Mouse (Mus musculus) kidney, postnatal 10 days (tissue): ENCODE results near the gene Hsd17b11.

ENCODE experiments used
- DNase-seq: peaks from one replicate; pipeline ENCODE4 v3.0.0; 2021; ENCODE audit warnings: mixed read lengths

Gene Hsd17b11

DNA sequence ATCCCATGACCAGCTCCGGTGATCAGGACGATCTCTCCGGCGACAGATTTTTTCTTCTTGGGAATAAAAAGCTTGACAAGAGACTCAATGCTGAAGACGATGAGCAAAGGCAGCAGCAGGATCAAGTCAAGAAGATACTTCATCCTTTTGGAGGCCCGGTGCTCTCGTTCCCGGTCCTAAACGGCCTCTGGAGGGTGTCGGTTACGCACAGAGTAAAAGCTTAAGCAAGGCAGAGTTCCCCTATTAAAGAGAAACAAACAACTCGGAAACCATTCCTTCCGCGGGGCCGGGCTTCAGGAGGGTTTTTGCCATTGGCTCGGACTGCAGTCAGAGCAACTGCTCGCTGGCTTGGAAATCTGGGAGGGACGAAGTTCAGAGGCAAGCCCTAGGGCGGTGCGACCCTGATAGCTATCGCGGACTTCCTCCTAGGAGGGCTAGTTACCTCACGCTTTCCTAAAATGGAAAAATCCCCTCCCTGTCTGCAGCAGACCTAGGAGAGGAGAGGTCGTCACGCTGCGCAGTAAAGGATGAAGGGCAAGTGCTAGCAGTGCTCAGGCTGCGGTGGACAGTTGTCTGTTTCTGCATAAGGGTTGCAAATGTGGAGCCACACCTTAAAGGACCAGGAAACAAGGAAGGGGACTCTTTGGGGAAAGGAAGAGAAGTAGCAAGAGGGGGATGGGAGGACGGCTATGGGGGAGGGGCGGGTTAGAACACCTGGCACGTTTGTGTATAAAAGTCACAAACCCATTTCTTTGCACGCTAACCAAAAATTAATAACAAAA, at the start of gene Hsd17b11:
Gene Hsd17b11 (minus strand): TSS at position 323 of the 782 bp plus-strand sequence.
- peak; percentile 93 for DNase-seq

DNA sequence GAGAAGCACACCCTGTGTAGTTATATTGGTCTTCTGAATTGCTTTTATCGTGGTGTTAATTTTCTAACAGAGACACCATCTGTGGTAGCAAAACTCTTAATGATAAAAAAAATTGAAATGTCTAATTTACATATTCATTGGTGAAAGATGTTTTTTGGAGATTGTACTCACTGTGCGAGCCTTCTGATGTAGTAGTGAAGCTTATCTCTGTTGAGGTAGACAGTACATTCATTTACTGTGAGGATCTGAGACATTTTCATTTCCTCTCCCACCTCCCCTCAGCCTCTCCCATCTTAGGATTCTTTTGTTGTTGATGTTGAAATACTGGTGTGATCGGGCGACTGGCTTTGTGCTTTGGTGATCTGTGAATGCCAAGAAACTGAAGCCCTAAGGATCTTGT, 49.3 kb upstream of the Hsd17b11 start:
- DNase-seq: no peak

DNA sequence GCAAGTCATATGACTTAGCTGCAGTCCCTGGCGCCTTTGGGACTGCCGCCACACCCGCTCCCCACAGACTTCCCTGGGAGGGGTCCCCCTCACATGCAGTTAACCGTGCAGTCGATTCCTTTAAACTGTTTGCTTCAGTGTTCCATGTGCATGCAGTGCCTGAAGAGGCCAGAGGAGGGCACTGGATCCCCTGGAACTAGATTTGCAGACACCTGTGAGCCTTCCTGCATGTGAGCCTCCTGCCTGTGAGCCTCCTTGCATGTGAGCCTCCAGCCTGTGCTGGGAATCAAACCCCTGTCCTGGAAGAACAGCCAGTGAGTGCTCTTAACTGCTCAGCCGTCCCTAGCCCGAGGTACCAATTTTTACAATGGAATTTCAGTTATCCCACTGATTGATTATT, 47.0 kb upstream of the Hsd17b11 start:
- DNase-seq: peak; percentile 29

DNA sequence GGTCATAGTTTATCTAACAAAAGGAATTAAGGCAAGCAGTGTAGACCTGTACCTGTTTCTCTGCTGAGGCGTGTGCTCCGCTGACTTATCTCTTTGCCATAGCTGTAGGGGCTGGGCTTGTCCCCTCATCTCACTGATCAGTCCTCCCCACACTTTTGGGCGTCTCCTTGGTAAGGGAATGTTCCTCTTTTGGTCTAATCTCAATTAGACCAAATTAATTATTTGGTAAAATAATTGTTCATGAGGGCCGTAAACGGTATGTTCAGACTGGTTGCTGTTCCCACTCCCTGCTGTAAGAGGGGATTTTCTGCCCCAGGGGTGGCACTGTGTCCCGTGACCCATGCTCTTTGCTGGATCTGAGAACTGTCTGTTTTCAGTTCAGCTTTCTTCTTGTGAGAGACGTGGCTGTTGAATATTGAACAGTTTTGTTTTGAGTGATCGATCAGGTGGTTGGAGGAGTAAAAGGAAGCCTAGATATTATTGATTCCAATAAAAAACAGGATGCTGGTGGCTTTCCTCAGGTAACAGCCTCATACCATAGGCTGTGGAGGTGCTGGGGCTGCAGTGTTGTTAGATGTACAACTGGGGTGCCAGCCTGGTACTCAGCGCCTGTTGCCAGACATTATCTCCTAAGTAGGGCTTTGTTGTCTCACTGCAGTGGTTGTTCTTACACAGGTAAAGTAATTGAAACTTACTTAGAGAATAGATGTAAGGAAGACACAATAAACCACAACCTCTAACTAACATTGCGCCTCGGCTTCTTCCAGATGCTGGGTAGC, 41.2 kb upstream of the Hsd17b11 start:
- no peak for DNase-seq

DNA sequence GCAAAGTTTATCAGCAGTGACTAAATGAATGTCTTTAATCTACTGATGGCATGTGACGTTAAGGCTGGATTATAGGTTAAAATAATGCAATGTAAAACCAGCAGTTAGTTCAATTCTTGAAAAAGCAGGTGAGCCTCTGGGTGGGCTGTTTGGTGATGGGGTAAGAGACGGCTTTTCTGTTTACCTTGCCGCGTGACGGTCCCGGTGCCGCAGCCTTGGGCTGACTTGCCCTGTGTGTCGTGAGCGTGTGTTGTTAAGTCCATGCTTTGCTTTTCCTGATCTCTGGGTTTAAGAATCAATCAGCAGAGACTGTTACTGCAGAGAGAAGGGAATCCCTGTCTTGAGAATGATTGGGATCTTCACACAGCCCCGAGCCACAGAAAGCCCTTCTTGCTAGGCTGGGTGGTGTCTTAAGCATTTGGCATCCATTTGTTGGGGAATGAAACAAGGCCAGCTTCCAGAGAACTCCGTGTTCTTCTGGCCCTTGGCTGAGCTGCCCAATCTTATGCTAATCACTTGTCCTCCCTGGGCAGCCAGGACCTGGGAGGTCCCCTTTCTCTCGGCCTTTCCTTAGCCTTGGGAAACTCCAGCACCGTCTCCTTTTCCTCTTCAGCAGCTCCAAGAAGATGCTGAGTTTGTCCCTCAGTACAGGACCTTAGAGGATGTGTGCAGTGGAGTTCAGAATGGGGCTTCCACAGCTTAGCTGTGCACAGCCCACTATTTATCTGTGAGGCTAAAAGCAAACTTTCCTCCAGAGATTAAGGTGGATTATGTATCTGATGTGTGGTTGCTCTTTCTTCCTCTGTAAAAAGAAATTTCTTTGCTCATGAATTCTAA, 40.4 kb upstream of the Hsd17b11 start:
- no peak for DNase-seq

DNA sequence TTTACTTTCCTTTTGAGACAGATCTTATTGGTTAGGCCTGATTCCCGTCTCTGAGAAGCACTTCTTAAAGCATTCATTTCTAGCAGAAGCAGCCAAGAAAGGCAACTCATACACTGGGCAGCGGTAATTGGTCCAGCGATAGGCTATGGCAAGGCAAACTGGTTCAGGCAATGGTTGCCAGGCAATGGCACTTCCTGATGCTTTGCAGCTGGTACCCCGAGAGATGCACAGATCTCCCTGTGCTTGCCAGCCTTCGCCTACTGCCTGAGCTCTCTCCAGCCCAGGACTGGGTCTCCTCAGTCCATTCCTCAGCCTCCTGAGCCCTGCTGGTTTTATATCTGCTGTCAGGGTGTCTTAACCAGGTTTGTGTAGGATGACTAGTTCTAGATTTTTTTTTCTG, 38.7 kb upstream of the Hsd17b11 start:
- DNase-seq: no peak

DNA sequence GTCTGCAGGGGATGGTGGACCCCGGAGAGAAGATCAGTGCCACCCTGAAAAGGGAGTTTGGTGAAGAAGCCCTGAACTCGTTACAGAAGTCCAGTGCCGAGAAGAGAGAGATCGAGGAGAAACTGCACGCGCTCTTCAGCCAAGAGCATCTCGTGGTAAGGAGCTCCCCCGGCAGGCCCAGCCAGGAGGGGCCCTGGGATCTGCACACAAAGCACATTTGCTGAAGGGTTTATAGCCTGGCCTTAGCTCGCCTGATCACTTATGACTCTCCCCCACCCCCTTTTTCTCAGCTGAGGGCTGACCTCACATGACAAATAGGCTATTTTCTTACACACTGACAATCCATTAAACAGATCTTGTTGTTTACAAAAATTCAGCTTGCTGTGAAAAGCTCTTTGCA, 37.9 kb upstream of the Hsd17b11 start:
- DNase-seq: peak; percentile 43

DNA sequence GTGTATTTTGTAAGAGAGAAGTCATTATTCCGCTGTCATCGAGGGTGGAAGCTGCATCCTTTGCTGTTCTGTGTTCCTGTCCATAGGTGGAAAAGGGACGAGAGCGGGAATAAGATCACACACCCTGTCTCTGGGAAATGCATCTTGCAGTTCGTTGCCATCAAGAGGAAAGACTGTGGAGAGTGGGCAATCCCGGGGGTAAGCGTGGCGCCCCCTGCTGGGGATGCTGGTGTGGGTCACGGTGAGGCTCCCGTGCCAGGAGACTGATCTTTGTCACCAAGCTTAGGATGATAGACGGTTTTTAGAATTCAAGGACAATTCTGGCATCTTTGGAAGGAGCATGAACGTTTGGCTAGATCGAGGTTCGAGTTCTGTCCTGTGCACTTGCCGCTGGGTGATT, 36.3 kb upstream of the Hsd17b11 start:
- DNase-seq: peak; percentile 58

DNA sequence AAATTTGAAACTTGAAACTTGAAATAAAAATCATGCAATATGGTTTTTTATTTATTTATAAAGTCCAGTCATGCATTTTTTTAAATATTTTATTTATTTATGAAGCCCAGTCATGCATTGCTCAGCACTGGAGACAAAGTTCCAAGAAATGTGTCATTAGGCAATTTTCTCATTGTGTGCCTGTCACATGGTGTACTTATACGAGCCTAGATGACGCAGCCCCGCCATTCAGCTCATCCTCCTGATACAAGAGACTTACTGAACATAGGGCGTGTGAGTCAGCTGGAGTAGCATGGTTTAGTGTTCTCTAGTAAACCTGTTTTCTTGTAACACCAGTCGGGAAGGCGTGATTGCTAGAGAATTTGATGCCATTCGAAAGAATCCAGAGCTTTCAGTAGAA, 34.6 kb upstream of the Hsd17b11 start:
- no peak for DNase-seq

DNA sequence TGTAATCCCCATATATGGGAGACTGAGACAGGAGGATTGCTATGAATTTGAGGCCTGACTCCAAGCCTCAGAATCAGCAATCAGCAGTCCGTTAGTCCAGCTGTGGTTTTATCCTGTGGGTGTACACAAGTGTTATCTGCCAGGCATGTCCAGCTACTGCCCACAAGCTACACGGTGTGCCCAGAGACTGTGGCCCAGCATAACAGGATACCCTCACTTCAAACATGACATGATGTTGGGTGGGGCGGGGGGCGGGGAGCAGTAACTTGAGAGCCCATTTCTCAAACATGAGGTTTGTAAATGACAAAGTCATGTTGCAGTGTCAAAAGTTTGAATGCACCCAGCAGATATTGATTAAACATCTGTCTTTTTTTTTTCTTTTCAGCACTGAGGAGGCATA, 34.1 kb upstream of the Hsd17b11 start:
- DNase-seq: no peak

DNA sequence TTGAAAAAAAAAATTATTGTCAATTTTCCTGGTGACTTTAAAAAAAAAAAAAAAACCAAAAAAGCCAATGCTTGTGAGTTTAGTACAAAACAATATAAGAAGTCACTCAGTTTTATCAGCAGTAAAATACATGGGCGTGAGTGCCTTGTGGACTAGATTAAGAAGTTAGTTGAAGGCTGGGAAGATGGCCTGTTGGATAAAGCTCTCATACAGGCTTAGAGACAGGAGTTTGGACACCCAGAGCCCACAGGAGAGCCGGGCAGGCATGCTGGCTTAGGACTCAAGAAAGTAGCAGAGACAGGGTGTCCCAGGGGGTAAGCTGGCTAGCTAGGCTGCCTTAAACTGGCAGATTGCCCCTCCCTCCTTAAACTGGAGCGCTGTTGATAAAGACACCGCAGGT, 33.2 kb upstream of the Hsd17b11 start:
- DNase-seq: no peak

DNA sequence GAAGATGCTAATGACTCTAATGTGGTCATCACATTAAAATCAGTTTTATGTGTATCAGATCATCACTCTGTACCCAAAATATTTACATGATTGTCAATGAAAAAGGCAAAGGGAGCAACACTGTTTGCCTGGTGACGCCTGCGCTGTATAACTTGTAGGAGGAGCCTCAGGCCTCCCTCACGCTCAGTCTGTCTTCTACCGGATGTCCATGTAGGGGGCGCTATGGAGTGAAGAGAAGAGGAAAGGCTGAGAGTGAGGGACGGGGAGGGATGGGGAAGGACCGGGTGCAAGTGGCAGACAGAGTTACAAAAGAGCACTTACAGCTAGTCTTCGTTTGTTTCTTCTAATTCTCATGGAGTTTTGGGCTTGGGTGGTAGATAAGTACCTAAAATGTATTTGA, 31.2 kb upstream of the Hsd17b11 start:
- peak; percentile 24 for DNase-seq

DNA sequence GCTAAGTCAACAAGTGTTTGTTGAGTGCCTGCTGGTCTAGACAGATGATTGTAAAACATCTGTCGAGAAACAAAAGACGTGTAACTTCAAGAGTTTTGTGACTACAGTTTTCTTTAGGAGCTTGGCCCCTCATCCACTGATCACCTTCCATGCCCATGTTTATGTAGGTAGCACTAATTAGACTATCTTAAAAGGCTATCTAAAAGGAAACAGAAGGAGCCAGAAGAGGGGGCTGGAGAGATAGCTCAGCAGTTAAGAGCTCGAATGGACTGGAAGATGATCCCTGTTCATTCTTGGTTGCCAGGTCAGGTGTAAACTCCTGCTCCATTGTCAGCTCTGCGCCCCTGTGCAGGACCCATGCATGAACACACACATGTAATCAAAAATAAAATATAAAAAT, 26.4 kb upstream of the Hsd17b11 start:
- DNase-seq: no peak

DNA sequence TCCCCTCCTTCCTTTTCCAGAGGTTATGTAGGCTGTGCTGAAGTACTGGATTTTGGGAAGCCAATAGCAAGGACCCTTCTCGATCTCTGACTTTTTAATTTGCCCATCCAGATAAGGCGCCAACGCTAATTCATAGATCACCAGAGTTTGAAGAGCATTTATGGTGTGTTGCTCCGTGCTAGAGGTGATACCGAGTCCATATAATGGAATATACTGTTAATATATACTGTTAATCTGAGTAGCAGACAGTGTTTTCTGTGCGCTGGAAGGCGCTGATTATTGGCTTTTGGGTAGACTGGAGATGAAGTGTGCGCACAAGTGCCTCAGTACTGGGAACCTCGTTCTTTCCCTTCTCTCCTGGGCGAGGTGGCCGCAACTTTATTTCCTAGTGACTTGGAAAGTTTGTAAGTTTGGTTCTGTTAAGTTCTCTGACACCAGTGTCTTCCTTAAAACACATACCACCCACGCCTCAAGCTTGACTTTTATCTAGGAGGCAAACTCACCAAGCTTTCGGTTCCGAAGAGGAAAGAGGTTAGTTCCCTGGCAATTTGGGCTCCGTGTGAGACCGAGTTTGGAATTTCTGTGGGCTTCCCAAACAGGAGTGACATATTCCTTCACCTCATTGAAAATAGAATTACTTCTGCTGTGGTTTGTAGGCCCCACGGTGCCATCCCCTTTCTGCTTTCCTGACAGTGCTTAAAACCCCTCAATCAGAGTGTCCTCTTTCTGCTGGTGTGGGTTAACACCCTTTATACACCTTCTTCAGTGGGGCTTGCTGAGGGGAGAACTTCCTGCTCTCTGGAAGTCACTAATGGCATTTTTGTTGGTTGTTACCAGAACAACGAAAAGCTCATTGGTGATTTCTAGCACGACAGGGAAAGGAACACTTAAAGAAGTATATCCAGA, 25.7 kb upstream of the Hsd17b11 start:
- DNase-seq: peak; percentile 34

DNA sequence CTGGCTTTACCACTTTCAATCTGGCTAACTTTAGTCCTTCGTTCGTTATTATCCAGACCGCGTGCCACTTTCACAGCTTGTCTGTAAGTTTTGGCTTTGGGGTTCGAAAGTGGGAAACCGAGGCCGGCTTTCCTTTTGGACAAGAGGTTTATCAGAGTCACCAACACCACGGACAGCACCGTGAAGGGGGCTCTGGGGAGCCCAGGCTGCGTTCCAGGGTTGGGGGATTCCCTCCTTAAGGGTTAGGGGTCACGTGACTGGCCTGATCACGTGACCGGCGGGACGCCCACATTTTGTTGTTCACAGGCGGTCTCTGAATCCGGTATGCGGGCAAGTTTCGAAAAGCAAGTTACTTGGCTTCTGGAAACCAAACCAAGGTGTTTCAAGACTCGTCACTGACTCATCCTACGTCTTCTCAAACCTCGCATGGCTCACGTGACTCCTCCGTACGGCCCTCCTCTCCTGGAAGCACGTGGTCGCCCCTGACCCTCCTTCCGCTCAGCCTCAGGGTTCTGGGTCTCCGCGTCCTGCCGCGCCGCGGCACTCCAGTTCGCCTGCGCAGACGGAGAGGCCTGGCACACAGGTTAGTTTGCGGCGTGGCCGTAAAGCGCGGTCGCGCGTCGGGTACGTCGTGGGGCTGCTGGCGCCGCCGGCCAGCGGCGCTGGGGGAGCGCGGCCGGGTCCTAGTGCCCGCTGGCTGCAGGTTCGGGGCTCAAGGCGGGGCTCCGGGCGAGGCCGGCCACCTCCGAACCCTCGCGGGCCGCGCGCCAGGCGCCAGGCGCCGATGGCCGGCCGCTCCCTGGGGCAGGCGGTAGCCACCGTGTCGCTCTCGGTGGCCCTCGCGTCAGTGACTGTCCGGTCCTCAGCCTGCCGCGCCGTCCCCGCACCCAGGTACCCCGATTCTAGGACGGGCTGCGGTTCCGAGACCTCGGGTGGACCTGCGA, 24.8 kb upstream of the Hsd17b11 start, which contains the start of gene Nudt9:
Gene Nudt9 (plus strand): TSS at position 51 of the 944 bp plus-strand sequence.
- DNase-seq: peak; percentile 98

DNA sequence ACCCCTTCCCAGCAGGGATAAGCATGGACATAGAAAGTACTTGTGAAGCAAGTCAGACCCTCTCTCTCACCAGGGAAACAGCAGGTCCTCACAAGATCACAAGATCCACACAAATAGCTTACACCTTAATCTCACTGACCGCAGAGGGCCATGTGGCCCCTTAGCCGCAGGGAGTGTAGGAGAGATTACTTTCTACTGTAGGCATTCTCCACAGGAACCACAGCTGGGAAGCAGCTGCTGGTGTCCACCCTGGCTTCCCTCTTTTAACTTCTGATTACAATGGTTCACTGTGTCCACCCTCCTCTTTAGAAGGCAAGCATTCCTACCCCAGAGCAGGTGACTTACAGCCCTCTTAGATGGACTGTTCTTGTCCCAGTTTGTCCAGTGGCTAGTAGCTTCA, 22.0 kb upstream of the Hsd17b11 start:
- DNase-seq: no peak

DNA sequence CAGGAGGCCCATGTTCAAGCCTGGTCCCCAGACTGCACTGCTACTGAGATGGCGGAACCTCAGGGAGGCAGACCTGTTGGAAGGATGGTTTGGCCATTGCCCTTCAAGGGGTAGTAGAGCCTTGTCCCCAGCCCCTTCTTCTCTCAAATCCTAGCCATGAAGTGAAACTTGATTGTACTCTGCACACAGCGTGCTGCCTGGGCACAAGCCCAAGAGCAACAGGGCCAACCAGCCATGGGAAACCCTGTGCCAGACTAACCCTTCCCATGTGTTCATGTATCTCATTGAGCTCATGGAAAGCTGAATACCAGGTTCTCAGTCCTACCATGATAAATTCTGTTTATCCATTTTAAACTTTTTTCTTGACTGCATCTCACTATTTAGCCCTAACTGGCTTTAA, 21.2 kb upstream of the Hsd17b11 start:
- DNase-seq: no peak

DNA sequence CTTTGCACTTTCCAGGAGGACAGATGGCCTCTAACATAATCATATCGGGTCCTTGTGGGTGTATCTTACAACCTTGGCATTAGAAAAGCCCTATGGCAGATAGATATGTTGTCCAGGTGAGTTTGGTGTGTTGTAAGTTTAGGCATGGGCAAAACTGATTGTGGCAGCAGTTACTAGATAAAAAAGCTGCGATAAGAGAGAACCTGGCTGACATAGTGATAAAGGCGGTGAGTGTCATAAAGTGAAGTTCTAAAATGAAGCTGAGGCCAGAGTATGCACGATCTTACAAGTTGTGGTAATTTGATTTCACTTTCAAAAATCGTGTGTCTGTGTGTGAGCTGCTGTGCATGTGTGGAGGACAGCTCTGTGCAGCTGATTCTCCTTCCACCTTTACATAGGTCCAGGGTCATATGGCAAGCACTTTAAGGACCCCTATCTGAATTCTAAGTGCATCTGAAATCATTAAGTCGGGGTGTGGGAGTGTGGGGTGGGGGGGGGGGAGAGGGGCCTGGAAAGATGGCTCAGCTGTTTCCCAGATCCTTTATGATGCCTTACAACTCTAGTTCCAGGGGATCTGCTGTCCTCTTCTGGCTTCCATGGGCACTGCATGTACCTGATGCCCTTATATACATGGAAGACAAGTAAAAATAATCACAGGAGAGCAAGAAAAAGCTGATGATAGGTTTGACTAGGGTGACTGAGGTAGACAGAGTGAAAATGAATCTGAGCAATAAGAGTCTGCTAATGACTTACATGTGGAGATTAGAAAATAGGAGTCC, 17.6 kb upstream of the Hsd17b11 start:
- DNase-seq: peak; percentile 75

DNA sequence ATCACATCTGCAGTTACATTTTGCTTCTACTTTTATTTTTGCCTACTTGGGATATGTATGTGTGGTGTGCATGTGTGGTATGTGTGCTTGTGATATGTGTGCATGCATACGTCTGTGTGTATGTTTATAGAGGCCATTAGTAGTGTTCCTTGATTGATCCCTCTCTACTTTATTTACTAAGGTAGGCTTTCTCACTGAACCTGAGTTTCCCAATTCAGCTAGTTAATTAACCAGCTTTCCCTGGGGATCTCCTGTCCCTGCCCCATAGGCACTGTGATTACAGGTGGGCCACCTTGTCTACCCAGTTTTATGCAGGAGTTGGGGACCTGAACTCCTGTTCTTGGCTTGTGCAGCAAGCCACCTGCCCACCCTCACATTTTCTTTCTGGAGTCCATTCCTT, 15.0 kb upstream of the Hsd17b11 start:
- DNase-seq: no peak

DNA sequence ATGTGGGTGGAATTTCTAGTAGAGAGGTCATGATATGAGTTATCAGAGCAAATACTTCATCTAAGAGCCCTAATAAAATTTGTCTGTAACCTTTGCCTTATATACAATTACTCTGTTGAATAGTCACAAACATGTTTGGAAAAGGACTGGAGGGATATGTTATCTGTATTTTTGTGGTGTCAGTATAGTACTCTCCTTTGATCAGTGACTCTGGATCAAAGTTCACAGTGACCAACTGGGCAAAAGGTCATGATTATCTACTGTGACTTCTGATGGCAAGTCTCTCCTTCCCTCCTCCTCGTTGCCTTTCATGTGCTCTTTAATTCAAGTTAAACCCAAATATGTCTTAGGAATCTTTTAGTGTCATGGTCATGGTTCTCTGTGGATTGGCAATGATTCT, 14.1 kb upstream of the Hsd17b11 start:
- no peak for DNase-seq
